Mouse (Mus musculus) midbrain, embryonic 12.5 days (tissue): ENCODE results near the gene Plekhb2. TPM values are rescaled to one million over a fixed set of nuclear protein-coding genes. Genes with fewer than 3 reads are reported as not detected.

Source experiments
- ATAC-seq: fragments of 200-750 bp; cut with Nextera tagmentation; 2 replicates; pipeline ENCODE4 v1.8.0; 2017; ENCODE audit warnings: low read depth, moderate TSS enrichment, moderate library complexity; ENCODE audit not compliant: low FRiP score
- H3K27ac ChIP-seq: fragments of 300-500 bp; sonication (generic); replicated peaks from 2 replicates; pipeline ENCODE4 v1.5.1; 2016; ENCODE audit warnings: mild to moderate bottlenecking
- H3K27me3 ChIP-seq: fragments of 300-500 bp; sonication (generic); 2 replicates; pipeline ENCODE4 v1.6.1; 2016; ENCODE audit warnings: mild to moderate bottlenecking
- H3K36me3 ChIP-seq: fragments of 300-500 bp; sonication (generic); 2 replicates; pipeline ENCODE4 v1.6.1; 2016
- H3K4me1 ChIP-seq: fragments of 300-500 bp; sonication (generic); 2 replicates; pipeline ENCODE4 v1.6.1; 2016
- H3K4me2 ChIP-seq: fragments of 300-500 bp; sonication (generic); replicated peaks from 2 replicates; pipeline ENCODE4 v1.6.1; 2016; ENCODE audit warnings: mild to moderate bottlenecking, moderate library complexity
- H3K4me3 ChIP-seq: fragments of 300-500 bp; sonication (generic); 2 replicates; pipeline ENCODE4 v1.5.1; 2016; ENCODE audit warnings: mild to moderate bottlenecking
- H3K9ac ChIP-seq: fragments of 300-500 bp; sonication (generic); replicated peaks from 2 replicates; pipeline ENCODE4 v1.6.1; 2016; ENCODE audit warnings: mild to moderate bottlenecking, moderate library complexity
- H3K9me3 ChIP-seq: fragments of 300-500 bp; sonication (generic); 2 replicates; pipeline ENCODE4 v1.6.1; 2016; ENCODE audit warnings: mild to moderate bottlenecking
- WGBS: fragments of 180-500 bp; shearing (Covaris S2); methylation state at CpG from one replicate; pipeline ENCODE4 v1.1.7; 2016; 5-methylcytosine and 5-hydroxymethylcytosine counted together
- polyA plus RNA-seq: library from polyadenylated mRNA; unstranded; fragments of >200 nt; fragmentation: Nextera tagmentation; extraction: Ambion mirVana; gene quantifications from 2 replicates; pipeline ENCODE4 v1.2.1, GENCODE M21; 2016

Plekhb2 gene
- polyA plus RNA-seq = 47.9 and 53.2 TPM in 2 replicates

DNA sequence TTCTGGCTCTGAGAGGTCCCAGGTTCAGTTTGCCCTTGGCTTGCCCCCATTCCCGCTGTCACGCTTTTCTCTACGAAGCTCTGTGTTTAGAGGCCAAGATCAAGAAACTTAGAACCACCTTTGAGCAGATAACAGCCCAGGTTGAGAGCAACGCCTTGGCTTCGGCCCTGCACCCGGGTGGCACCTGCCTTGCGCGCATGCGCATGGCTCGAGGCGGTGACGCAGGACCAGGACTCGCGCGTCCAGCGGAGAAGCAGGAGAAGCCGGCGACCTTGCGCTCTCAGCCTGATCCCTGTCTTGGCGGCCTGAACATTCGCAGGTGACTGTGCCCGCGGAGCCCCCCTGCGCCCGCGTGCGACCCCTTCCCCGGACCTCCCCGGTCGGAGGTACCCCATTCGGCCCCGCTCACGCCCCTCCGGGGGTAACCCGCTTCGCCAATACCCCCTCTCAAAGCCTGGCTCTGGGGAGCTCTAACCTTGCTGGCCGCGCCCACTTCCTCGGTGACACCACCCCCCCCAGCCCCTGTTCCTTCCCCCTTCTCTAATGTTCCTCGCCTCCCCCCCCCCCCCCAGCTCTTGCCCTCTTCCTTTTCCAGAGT lies at the start of gene Plekhb2:
Gene Plekhb2 (plus strand): TSS at position 232 of the 598 bp plus-strand sequence.
- Histone ChIP-seq H3K4me3 (peak within 1 kb of the TSS; percentile 78), H3K27me3 (no peaks in the 10 kb centered on the region), H3K27ac (peak within 1 kb of the TSS; percentile 58), H3K4me2 (peak within 1 kb of the TSS; percentile 80), H3K36me3 (no peaks in the 10 kb centered on the region), H3K9ac (peak within 1 kb of the TSS; percentile 86), H3K9me3 (no peaks in the 10 kb centered on the region), H3K4me1 (peaks cover 24% of the 10 kb centered on the region; the same call in 1 of the 2 replicates)
- ATAC-seq = peak; percentile 86
- under 1% methylated on average over 32 of the region's 40 CpGs for whole genome bisulfite sequencing

DNA sequence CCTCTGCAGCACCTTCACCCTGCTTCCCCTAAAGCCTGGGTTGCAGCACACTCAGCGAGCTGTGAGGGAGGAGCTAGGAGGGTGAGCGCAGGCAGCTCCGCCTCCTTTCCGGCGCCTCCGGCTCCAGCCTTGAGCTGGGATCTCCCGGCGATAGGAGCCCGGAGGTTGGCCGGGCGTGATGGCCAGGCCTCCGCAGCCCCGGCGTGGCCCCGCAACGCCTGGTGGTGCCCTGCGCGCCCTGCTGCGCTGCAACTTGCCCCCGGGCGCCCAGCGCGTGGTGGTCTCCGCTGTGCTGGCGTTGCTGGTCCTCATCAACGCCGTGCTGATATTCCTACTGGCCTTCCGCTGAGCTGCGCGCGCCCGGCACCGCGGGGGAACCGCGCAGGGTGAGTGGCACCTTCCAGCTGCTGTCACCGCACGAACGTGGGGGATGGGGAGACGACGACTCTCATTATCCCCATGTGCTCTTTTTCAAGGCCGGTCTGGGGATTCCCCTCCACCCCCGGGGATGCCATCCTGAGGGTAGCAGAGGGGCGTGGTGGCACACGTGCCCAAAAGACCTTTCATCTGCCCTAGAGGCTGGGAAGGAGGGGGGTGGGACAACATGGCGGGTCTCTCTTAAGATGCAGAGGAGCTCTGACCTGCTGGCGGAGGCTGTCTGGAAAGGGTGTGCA lies 48.0 kb upstream of the Plekhb2 start:
- peaks cover 26% of the 10 kb centered on the region for H3K4me1 ChIP-seq
- H3K9me3 ChIP-seq = no peaks in the 10 kb centered on the region
- under 1% methylated on average over 39 of the region's 47 CpGs for WGBS
- H3K36me3 ChIP-seq = no peaks in the 10 kb centered on the region
- peaks cover 8% of the 10 kb centered on the region for H3K27me3 ChIP-seq
- H3K4me2 ChIP-seq = peak overlapping the region; percentile 90
- peak overlapping the region; percentile 83 for H3K27ac ChIP-seq
- peak; percentile 87 for ATAC-seq
- H3K9ac ChIP-seq = peak overlapping the region; percentile 77
- H3K4me3 ChIP-seq = peak overlapping the region; percentile 73

DNA sequence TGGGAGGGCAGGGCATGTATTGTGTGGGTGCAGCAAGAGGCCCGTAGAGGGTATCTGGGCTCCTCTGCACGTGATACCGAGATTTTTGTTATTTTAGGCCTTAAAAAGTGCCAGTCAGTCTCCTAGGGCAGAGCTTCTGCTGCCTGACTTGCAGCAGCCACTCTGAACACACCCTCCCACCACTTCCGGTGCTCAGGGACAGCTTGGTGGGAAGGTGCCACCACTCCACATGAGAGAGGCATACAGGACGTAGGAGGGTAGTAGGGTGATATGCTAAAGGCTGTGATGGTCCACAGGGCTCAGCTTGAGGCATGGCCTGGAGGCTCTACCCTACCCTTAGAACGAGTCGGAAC lies 47.5 kb upstream of the Plekhb2 start:
- WGBS = 37% methylated on average over 7 of the region's 7 CpGs
- peaks cover 29% of the 10 kb centered on the region for H3K4me1 ChIP-seq
- H3K36me3 ChIP-seq = no peaks in the 10 kb centered on the region
- H3K9me3 ChIP-seq = no peaks in the 10 kb centered on the region
- H3K4me2 ChIP-seq = peak overlapping the region; percentile 90
- H3K27me3 ChIP-seq = peaks cover 8% of the 10 kb centered on the region
- ATAC-seq = peak; percentile 8; the same call in 1 of the 2 replicates
- peak overlapping the region; percentile 77 for H3K9ac ChIP-seq
- peak overlapping the region; percentile 83; the same call in 1 of the 2 replicates for H3K27ac ChIP-seq
- peak overlapping the region; percentile 73 for H3K4me3 ChIP-seq

DNA sequence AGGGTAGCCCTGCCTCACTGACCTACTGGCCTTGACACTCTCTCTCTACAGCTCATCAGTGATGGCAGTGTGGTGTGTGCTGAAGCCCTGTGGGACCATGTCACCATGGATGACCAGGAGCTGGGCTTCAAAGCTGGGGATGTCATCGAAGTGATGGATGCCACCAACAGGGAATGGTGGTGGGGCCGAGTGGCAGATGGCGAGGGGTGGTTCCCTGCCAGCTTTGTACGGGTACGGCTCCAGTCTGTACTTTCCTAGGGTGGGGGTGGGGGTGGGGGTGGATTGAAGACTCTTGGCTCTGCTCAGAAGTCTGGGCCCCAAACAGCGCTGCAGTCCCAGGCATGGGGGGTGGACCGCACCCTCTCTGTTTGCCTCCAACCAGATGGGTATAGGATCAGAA lies 44.9 kb upstream of the Plekhb2 start:
- H3K4me1 ChIP-seq = peaks cover 29% of the 10 kb centered on the region
- H3K9ac ChIP-seq = no peak overlapping the region
- peaks cover 6% of the 10 kb centered on the region for H3K36me3 ChIP-seq
- no peak overlapping the region for H3K4me2 ChIP-seq
- 96% methylated on average over 7 of the region's 7 CpGs for WGBS
- H3K27me3 ChIP-seq = peaks cover 8% of the 10 kb centered on the region
- H3K9me3 ChIP-seq = no peaks in the 10 kb centered on the region
- ATAC-seq = no peak
- no peak overlapping the region for H3K27ac ChIP-seq
- no peak overlapping the region for H3K4me3 ChIP-seq

DNA sequence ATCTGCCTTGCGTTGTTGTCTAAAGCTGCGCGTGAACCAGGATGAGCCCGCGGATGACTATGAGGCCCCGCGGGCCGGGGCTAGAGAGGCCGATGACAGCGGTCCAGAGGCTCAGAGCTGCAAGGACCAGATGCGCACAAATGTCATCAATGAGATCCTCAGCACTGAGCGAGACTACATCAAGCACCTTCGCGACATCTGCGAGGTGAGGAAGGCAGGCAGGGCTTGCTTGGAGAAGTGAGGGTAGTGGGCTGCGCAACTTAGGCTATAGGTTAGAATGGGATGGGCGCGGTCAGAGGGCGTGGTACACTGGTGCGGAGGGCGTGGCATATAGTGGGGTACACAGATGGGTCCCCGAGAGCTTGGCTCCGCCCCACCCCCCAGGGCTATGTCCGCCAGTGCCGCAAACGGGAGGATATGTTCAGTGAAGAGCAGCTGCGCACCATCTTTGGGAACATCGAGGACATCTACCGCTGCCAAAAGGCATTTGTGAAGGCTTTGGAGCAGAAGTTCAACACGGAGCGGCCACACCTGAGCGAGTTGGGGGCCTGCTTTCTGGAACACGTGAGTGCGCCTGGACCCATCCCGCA lies 43.8 kb upstream of the Plekhb2 start:
- Histone ChIP-seq H3K36me3 (peaks cover 17% of the 10 kb centered on the region), H3K27me3 (peaks cover 8% of the 10 kb centered on the region), H3K4me2 (no peak overlapping the region), H3K4me1 (peaks cover 29% of the 10 kb centered on the region), H3K9ac (no peak overlapping the region), H3K27ac (no peak overlapping the region), H3K9me3 (no peaks in the 10 kb centered on the region), H3K4me3 (no peak overlapping the region)
- no peak for ATAC-seq
- 22% methylated on average over 34 of the region's 35 CpGs for WGBS

DNA sequence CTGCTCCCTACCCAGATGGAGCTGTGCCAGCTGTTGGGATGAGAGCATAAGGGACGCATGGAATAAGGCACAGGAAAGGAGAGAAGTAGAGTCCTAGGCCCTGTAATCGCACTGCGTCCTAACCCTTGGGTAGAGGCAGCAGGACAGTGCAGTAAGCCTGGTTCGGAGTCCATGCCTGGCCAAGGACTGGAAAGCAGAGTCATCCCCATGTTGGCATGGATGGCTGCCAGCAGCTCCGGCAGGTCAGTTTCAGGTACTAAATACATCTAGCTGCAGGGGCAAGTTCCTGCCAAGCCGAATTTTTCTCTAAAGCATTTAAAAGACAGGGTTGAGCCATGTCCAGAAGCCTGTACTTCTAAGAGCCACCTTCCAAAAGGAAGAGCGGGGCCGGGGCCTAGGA lies 41.3 kb upstream of the Plekhb2 start:
- 96% methylated on average over 8 of the region's 8 CpGs for WGBS
- peaks cover 41% of the 10 kb centered on the region for H3K36me3 ChIP-seq

DNA sequence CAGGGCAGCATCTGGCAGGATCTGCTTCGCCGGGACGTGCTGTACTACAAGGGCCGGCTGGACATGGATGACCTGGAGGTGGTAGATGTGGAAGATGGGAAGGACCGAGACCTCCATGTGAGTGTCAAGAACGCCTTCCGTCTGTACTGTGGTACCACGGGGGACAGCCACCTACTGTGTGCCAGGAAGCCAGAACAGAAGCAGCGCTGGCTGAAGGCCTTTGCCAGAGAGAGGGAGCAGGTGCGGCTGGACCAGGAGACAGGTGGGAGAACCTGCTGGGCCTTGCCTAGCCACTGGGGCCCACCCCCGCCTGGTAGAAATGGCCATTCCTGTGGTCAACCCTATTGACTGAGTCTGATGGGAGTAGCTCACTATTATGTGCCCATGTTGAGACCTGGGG lies 39.5 kb upstream of the Plekhb2 start:
- H3K9ac ChIP-seq = no peak overlapping the region
- no peaks in the 10 kb centered on the region for H3K9me3 ChIP-seq
- no peak for ATAC-seq
- H3K4me1 ChIP-seq = peaks cover 13% of the 10 kb centered on the region; the same call in 1 of the 2 replicates
- H3K27ac ChIP-seq = no peak overlapping the region
- 93% methylated on average over 11 of the region's 11 CpGs for WGBS
- no peaks in the 10 kb centered on the region; the same call in 1 of the 2 replicates for H3K27me3 ChIP-seq
- no peak overlapping the region for H3K4me3 ChIP-seq
- peaks cover 60% of the 10 kb centered on the region for H3K36me3 ChIP-seq
- no peak overlapping the region for H3K4me2 ChIP-seq

More for the DNA sequence above, 41.3 kb upstream of the Plekhb2 start:
- no peak for ATAC-seq
- Histone ChIP-seq H3K9ac (no peak overlapping the region), H3K4me2 (no peak overlapping the region), H3K9me3 (no peaks in the 10 kb centered on the region), H3K27me3 (peaks cover 7% of the 10 kb centered on the region), H3K4me1 (peaks cover 13% of the 10 kb centered on the region; the same call in 1 of the 2 replicates), H3K4me3 (no peak overlapping the region), H3K27ac (no peak overlapping the region)

DNA sequence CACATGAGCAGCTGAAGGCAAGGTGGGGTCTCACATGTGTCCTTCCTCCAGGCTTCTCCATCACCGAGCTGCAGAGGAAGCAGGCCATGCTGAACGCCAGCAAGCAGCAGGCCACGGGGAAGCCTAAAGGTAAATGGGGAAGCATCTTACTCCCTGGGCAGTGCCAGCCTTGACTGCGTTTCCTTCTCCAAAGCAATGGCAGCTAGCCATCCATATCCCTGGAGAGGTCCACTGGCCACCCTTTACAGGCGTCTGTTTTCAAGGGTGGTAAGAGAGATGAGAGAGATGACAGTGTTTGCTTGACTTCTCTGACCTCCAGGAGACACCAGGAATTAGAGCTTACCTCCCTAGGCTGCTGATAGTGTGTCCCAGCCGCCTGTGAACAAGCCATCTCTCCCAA lies 38.7 kb upstream of the Plekhb2 start:
- Histone ChIP-seq H3K4me3 (no peak overlapping the region), H3K4me1 (peaks cover 9% of the 10 kb centered on the region; the same call in 1 of the 2 replicates), H3K27ac (no peak overlapping the region), H3K27me3 (no peaks in the 10 kb centered on the region; the same call in 1 of the 2 replicates), H3K36me3 (peaks cover 67% of the 10 kb centered on the region), H3K4me2 (no peak overlapping the region), H3K9ac (no peak overlapping the region), H3K9me3 (no peaks in the 10 kb centered on the region)
- WGBS = 84% methylated on average over 6 of the region's 6 CpGs
- no peak for ATAC-seq

DNA sequence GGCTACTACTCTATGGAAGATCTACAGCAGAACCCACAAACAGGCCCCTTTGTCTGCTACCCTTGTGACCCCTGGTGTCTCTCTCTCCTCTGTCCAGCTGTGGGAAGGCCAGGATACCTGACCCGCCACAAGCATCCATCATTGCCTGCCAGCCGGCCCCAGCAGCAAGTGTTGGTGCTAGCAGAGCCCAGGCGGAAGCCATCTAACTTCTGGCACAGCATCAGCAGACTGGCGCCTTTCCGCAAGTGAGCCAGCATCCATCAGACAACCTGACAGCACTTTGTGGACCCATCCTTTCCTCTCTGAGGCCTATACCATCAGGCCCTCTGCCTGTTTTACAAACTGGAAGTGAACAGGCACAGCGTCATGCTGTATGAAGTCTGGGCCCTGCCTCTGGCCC lies 38.2 kb upstream of the Plekhb2 start:
- no peak overlapping the region for H3K9ac ChIP-seq
- no peaks in the 10 kb centered on the region for H3K27me3 ChIP-seq
- WGBS = 90% methylated on average over 6 of the region's 6 CpGs
- no peak overlapping the region for H3K27ac ChIP-seq
- H3K9me3 ChIP-seq = no peaks in the 10 kb centered on the region
- no peak for ATAC-seq
- no peak overlapping the region for H3K4me3 ChIP-seq
- peaks cover 72% of the 10 kb centered on the region for H3K36me3 ChIP-seq
- H3K4me2 ChIP-seq = no peak overlapping the region
- 0 out of 2 replicates have a peak, but pooled peaks cover 3% of the 10 kb centered on the region for H3K4me1 ChIP-seq

DNA sequence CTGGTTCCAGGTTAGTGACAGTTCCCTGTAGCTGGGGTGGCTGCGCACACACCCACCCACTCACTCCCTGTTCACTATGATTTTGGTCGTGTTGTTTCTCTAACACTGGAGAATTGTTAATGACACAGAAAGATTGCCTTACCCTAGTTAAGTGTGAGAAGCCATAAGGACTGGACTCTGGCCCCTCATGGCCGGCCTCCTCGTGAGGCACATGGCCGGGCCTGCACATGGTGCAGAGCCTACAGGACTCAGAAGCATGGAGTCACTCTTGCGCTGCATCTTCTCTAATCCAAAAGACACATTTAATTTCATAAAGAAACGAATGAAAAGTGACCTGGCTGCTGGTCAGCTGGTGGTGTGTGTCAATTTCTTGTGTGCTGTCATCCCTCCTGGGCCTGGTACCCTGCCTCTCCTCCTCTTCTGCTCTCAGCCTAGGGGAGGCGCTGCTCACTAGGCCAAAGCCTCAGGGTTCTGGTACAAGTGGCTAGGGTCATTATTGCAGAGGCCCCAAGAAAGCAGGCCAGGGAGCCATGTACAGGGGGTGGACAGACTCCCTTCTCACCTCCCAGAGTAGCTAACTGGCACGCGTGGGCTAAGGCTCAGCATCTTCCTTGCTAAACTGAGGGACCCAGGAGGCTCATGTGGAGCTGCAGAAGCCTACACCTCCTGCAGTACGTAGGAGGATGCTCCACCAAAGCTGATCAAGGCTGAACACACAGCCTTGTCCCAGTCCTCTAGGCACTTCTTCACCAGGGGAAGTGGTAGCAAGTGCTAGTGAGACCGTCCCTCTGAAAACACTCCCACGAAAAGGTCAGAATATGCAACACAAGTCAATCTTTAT lies 37.1 kb upstream of the Plekhb2 start:
- H3K4me2 ChIP-seq = no peak overlapping the region
- H3K4me3 ChIP-seq = no peak overlapping the region
- H3K27me3 ChIP-seq = no peaks in the 10 kb centered on the region
- peaks cover 83% of the 10 kb centered on the region for H3K36me3 ChIP-seq
- ATAC-seq = no peak
- no peaks in the 10 kb centered on the region for H3K4me1 ChIP-seq
- no peak overlapping the region for H3K27ac ChIP-seq
- 95% methylated on average over 13 of the region's 13 CpGs for WGBS
- H3K9ac ChIP-seq = no peak overlapping the region
- no peaks in the 10 kb centered on the region for H3K9me3 ChIP-seq

DNA sequence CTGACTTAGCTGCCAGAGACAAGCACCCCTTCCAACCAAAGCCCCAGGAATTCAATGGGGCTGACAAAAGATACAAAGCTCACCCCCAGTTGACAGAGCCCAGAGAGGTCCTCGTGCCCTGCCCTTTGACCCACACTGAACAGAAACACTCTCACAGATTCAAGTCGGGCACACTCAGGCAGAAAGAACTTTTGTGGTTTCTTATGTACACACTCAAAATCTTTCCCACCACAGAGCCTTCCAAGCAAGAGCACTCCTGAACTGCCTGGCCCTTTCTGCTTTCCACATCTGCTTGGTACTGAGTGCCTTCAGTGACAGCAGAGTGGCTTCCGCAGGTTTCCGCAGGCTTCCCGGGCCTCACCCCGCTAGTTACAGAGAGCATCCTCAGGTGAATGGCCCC lies 33.9 kb upstream of the Plekhb2 start:
- Histone ChIP-seq H3K4me1 (no peaks in the 10 kb centered on the region), H3K9me3 (no peaks in the 10 kb centered on the region), H3K27me3 (no peaks in the 10 kb centered on the region), H3K27ac (no peak overlapping the region), H3K9ac (no peak overlapping the region), H3K4me2 (no peak overlapping the region), H3K4me3 (no peak overlapping the region), H3K36me3 (peaks cover 95% of the 10 kb centered on the region)
- 78% methylated on average over 6 of the region's 6 CpGs for WGBS
- no peak for ATAC-seq
